Mouse (Mus musculus): ENCODE measurements around the gene Nuak2. TPM values are rescaled to one million over a fixed set of nuclear protein-coding genes. Genes with fewer than 3 reads are reported as not detected.
A peak's percentile ranks its signal among the peaks of the same experiment; 100 is the strongest.
"Not testable (repeated sequence)": the region's sequence is repeated elsewhere in the genome, so short reads cannot be mapped to it uniquely, and the experiment has no call there.

Nuak2 gene
- polyA plus RNA-seq (2015; fragmentation: Nextera tagmentation; extraction: Ambion mirVana) = 3.2 and 3.6 TPM in 2 replicates

- peaks cover 27% of the 10 kb centered on the region for H3K27me3 ChIP-seq (ENCODE audit: control insufficient read depth, insufficient read depth, low read depth, low read length)
- WGBS (ENCODE audit: insufficient replicate concordance) = under 1% methylated on average over 67 of the region's 67 CpGs
- H3K36me3 ChIP-seq (ENCODE audit: control insufficient read depth, insufficient read depth) = no peaks in the 10 kb centered on the region
- H3K9me3 ChIP-seq (replicated peaks; ENCODE audit: control insufficient read depth, low read length) = no peaks in the 10 kb centered on the region
- peak within 1 kb of the TSS; percentile 38; the same call in 1 of the 2 replicates for H3K27ac ChIP-seq (ENCODE audit: low read length)
- H3K4me2 ChIP-seq (ENCODE audit: low read depth, low read length) = peak within 1 kb of the TSS; percentile 69
- peak; percentile 82 for ATAC-seq (ENCODE audit: low read depth)
- peaks cover 16% of the 10 kb centered on the region for H3K4me1 ChIP-seq (ENCODE audit: control insufficient read depth, low read depth, low read length)
- peak within 1 kb of the TSS; percentile 61 for H3K9ac ChIP-seq (ENCODE audit: low read depth, low read length)
- H3K4me3 ChIP-seq (ENCODE audit: low read depth, low read length) = peak within 1 kb of the TSS; percentile 65
Measured at GRCm38 (mm10) chr1:132315889-132316624, at the start of gene Nuak2. Gene Nuak2, plus strand, starts transcription at chr1:132316126.

- no peak for ATAC-seq (ENCODE audit: low read depth)
- Histone ChIP-seq H3K4me2 (ENCODE audit: low read depth, low read length) (no peak overlapping the region), H3K9me3 (replicated peaks; ENCODE audit: control insufficient read depth, low read length) (no peaks in the 10 kb centered on the region), H3K4me3 (ENCODE audit: low read depth, low read length) (no peak overlapping the region), H3K27ac (ENCODE audit: low read length) (no peak overlapping the region), H3K27me3 (ENCODE audit: control insufficient read depth, insufficient read depth, low read depth, low read length) (no peaks in the 10 kb centered on the region), H3K9ac (ENCODE audit: low read depth, low read length) (no peak overlapping the region), H3K36me3 (ENCODE audit: control insufficient read depth, insufficient read depth) (no peaks in the 10 kb centered on the region), H3K4me1 (ENCODE audit: control insufficient read depth, low read depth, low read length) (peaks cover 17% of the 10 kb centered on the region)
- 44% methylated on average over 8 of the region's 8 CpGs for WGBS (ENCODE audit: insufficient replicate concordance)
Measured at GRCm38 (mm10) chr1:132266791-132267557, 49.0 kb upstream of the Nuak2 start.

- ATAC-seq (ENCODE audit: low read depth) = no peak
- WGBS (ENCODE audit: insufficient replicate concordance) = 69% methylated on average over 2 of the region's 2 CpGs
- no peaks in the 10 kb centered on the region for H3K9me3 ChIP-seq (replicated peaks; ENCODE audit: control insufficient read depth, low read length)
Measured at GRCm38 (mm10) chr1:132267959-132268358, 48.0 kb upstream of the Nuak2 start.

GRCm38 (mm10) chr1:132268418-132269060, 47.4 kb upstream of the Nuak2 start:
- Histone ChIP-seq H3K9ac (ENCODE audit: low read depth, low read length) (no peak overlapping the region), H3K4me1 (ENCODE audit: control insufficient read depth, low read depth, low read length) (peaks cover 17% of the 10 kb centered on the region), H3K4me2 (ENCODE audit: low read depth, low read length) (no peak overlapping the region), H3K36me3 (ENCODE audit: control insufficient read depth, insufficient read depth) (no peaks in the 10 kb centered on the region), H3K4me3 (ENCODE audit: low read depth, low read length) (no peak overlapping the region), H3K27ac (ENCODE audit: low read length) (no peak overlapping the region), H3K9me3 (replicated peaks; ENCODE audit: control insufficient read depth, low read length) (no peaks in the 10 kb centered on the region), H3K27me3 (ENCODE audit: control insufficient read depth, insufficient read depth, low read depth, low read length) (no peaks in the 10 kb centered on the region)
- ATAC-seq (ENCODE audit: low read depth) = no peak
- WGBS (ENCODE audit: insufficient replicate concordance) = 56% methylated on average over 7 of the region's 7 CpGs

More at GRCm38 (mm10) chr1:132267959-132268358, 48.0 kb upstream of the Nuak2 start:
- Histone ChIP-seq H3K27me3 (ENCODE audit: control insufficient read depth, insufficient read depth, low read depth, low read length) (no peaks in the 10 kb centered on the region), H3K4me3 (ENCODE audit: low read depth, low read length) (no peak overlapping the region), H3K4me2 (ENCODE audit: low read depth, low read length) (no peak overlapping the region), H3K9ac (ENCODE audit: low read depth, low read length) (no peak overlapping the region), H3K27ac (ENCODE audit: low read length) (no peak overlapping the region), H3K36me3 (ENCODE audit: control insufficient read depth, insufficient read depth) (no peaks in the 10 kb centered on the region), H3K4me1 (ENCODE audit: control insufficient read depth, low read depth, low read length) (peaks cover 17% of the 10 kb centered on the region)

GRCm38 (mm10) chr1:132271237-132271636, 44.7 kb upstream of the Nuak2 start:
- Histone ChIP-seq H3K36me3 (ENCODE audit: control insufficient read depth, insufficient read depth) (no peaks in the 10 kb centered on the region), H3K9me3 (replicated peaks; ENCODE audit: control insufficient read depth, low read length) (no peaks in the 10 kb centered on the region), H3K4me2 (ENCODE audit: low read depth, low read length) (no peak overlapping the region), H3K4me3 (ENCODE audit: low read depth, low read length) (no peak overlapping the region), H3K27ac (ENCODE audit: low read length) (no peak overlapping the region), H3K27me3 (ENCODE audit: control insufficient read depth, insufficient read depth, low read depth, low read length) (no peaks in the 10 kb centered on the region), H3K9ac (ENCODE audit: low read depth, low read length) (no peak overlapping the region), H3K4me1 (ENCODE audit: control insufficient read depth, low read depth, low read length) (no peaks in the 10 kb centered on the region)
- WGBS (ENCODE audit: insufficient replicate concordance) = 63% methylated on average over 3 of the region's 3 CpGs
- ATAC-seq (ENCODE audit: low read depth) = no peak

- H3K9ac ChIP-seq (ENCODE audit: low read depth, low read length) = no peak overlapping the region
- no peaks in the 10 kb centered on the region for H3K9me3 ChIP-seq (replicated peaks; ENCODE audit: control insufficient read depth, low read length)
- no peak overlapping the region for H3K4me3 ChIP-seq (ENCODE audit: low read depth, low read length)
- 41% methylated on average over 3 of the region's 3 CpGs for WGBS (ENCODE audit: insufficient replicate concordance)
- no peak for ATAC-seq (ENCODE audit: low read depth)
- no peaks in the 10 kb centered on the region for H3K36me3 ChIP-seq (ENCODE audit: control insufficient read depth, insufficient read depth)
- H3K27ac ChIP-seq (ENCODE audit: low read length) = no peak overlapping the region
- H3K4me2 ChIP-seq (ENCODE audit: low read depth, low read length) = no peak overlapping the region
- no peaks in the 10 kb centered on the region for H3K27me3 ChIP-seq (ENCODE audit: control insufficient read depth, insufficient read depth, low read depth, low read length)
- H3K4me1 ChIP-seq (ENCODE audit: control insufficient read depth, low read depth, low read length) = no peaks in the 10 kb centered on the region
Measured at GRCm38 (mm10) chr1:132276694-132277093, 39.2 kb upstream of the Nuak2 start.

- Histone ChIP-seq H3K4me2 (ENCODE audit: low read depth, low read length) (no peak overlapping the region), H3K4me3 (ENCODE audit: low read depth, low read length) (no peak overlapping the region), H3K27ac (ENCODE audit: low read length) (no peak overlapping the region), H3K4me1 (ENCODE audit: control insufficient read depth, low read depth, low read length) (no peaks in the 10 kb centered on the region), H3K36me3 (ENCODE audit: control insufficient read depth, insufficient read depth) (no peaks in the 10 kb centered on the region), H3K9me3 (replicated peaks; ENCODE audit: control insufficient read depth, low read length) (no peaks in the 10 kb centered on the region), H3K9ac (ENCODE audit: low read depth, low read length) (no peak overlapping the region), H3K27me3 (ENCODE audit: control insufficient read depth, insufficient read depth, low read depth, low read length) (no peaks in the 10 kb centered on the region)
- no peak for ATAC-seq (ENCODE audit: low read depth)
- 67% methylated on average over 6 of the region's 6 CpGs for WGBS (ENCODE audit: insufficient replicate concordance)
Measured at GRCm38 (mm10) chr1:132277124-132277523, 38.8 kb upstream of the Nuak2 start.

GRCm38 (mm10) chr1:132280636-132281035, 35.3 kb upstream of the Nuak2 start:
- not testable (repeated sequence) for H3K4me1 ChIP-seq (ENCODE audit: control insufficient read depth, low read depth, low read length)

More at GRCm38 (mm10) chr1:132280636-132281035, 35.3 kb upstream of the Nuak2 start:
- not testable (repeated sequence) for ATAC-seq (ENCODE audit: low read depth); H3K4me2 ChIP-seq (ENCODE audit: low read depth, low read length); H3K27ac ChIP-seq (ENCODE audit: low read length); H3K27me3 ChIP-seq (ENCODE audit: control insufficient read depth, insufficient read depth, low read depth, low read length); H3K9me3 ChIP-seq (replicated peaks; ENCODE audit: control insufficient read depth, low read length); H3K36me3 ChIP-seq (ENCODE audit: control insufficient read depth, insufficient read depth); H3K4me3 ChIP-seq (ENCODE audit: low read depth, low read length); H3K9ac ChIP-seq (ENCODE audit: low read depth, low read length)
- 61% methylated on average over 6 of the region's 6 CpGs for WGBS (ENCODE audit: insufficient replicate concordance)
